Mouse (Mus musculus): ENCODE measurements around the gene Klc1. TPM values are rescaled to one million over a fixed set of nuclear protein-coding genes. Genes with fewer than 3 reads are reported as not detected.

Klc1 gene
- polyA plus RNA-seq, 1 experiment from 2014 or later, result 95.5 TPM

- H3K27ac ChIP-seq (replicated peaks; ENCODE audit: low read depth, low read length), result no peak overlapping the region
- H3K4me1 ChIP-seq (ENCODE audit: control insufficient read depth, insufficient read depth, low read length), result no peaks in the 10 kb centered on the region
- H3K27me3 ChIP-seq (ENCODE audit: control insufficient read depth, insufficient read depth, low read length), result no peaks in the 10 kb centered on the region
- H3K36me3 ChIP-seq (ENCODE audit: control insufficient read depth, insufficient read depth, low read length), result no peaks in the 10 kb centered on the region
- H3K4me3 ChIP-seq (ENCODE audit: low read depth, low read length), result no peak overlapping the region
- DNase-seq (ENCODE audit: low spot score) (no peak), ATAC-seq (ENCODE audit: insufficient number of reproducible peaks, low FRiP score, low TSS enrichment, low read depth) (no peak)
- H3K9me3 ChIP-seq (ENCODE audit: control insufficient read depth, low read length), result no peaks in the 10 kb centered on the region
- H3K9ac ChIP-seq (ENCODE audit: low read length), result no peak overlapping the region
- no peak overlapping the region for H3K4me2 ChIP-seq (ENCODE audit: low read depth, severe bottlenecking)
- 48% methylated on average over 2 of the region's 2 CpGs for WGBS
Measured at GRCm38 (mm10) chr12:111851235-111851634, 92.6 kb downstream of the Klc1 start.

GRCm38 (mm10) chr12:111851745-111852144, 93.1 kb downstream of the Klc1 start:
- ATAC-seq (ENCODE audit: insufficient number of reproducible peaks, low FRiP score, low TSS enrichment, low read depth) (no peak), DNase-seq (ENCODE audit: low spot score) (no peak)
- Histone ChIP-seq H3K4me2 (ENCODE audit: low read depth, severe bottlenecking) (no peak overlapping the region), H3K4me1 (ENCODE audit: control insufficient read depth, insufficient read depth, low read length) (no peaks in the 10 kb centered on the region), H3K27ac (replicated peaks; ENCODE audit: low read depth, low read length) (no peak overlapping the region), H3K9ac (ENCODE audit: low read length) (no peak overlapping the region), H3K9me3 (ENCODE audit: control insufficient read depth, low read length) (no peaks in the 10 kb centered on the region), H3K4me3 (ENCODE audit: low read depth, low read length) (no peak overlapping the region), H3K27me3 (ENCODE audit: control insufficient read depth, insufficient read depth, low read length) (no peaks in the 10 kb centered on the region), H3K36me3 (ENCODE audit: control insufficient read depth, insufficient read depth, low read length) (no peaks in the 10 kb centered on the region)
- WGBS, result 82% methylated on average over 5 of the region's 5 CpGs

- no peak overlapping the region for H3K27ac ChIP-seq (replicated peaks; ENCODE audit: low read depth, low read length)
Measured at GRCm38 (mm10) chr12:111853011-111853436, 94.4 kb downstream of the Klc1 start.

GRCm38 (mm10) chr12:111853546-111853945, 94.9 kb downstream of the Klc1 start:
- Histone ChIP-seq H3K9me3 (ENCODE audit: control insufficient read depth, low read length) (no peaks in the 10 kb centered on the region), H3K36me3 (ENCODE audit: control insufficient read depth, insufficient read depth, low read length) (no peaks in the 10 kb centered on the region), H3K9ac (ENCODE audit: low read length) (no peak overlapping the region), H3K4me2 (ENCODE audit: low read depth, severe bottlenecking) (no peak overlapping the region), H3K27ac (replicated peaks; ENCODE audit: low read depth, low read length) (no peak overlapping the region), H3K4me1 (ENCODE audit: control insufficient read depth, insufficient read depth, low read length) (no peaks in the 10 kb centered on the region), H3K4me3 (ENCODE audit: low read depth, low read length) (no peak overlapping the region), H3K27me3 (ENCODE audit: control insufficient read depth, insufficient read depth, low read length) (no peaks in the 10 kb centered on the region)
- DNase-seq (ENCODE audit: low spot score) (no peak), ATAC-seq (ENCODE audit: insufficient number of reproducible peaks, low FRiP score, low TSS enrichment, low read depth) (no peak)
- WGBS, result 71% methylated on average over 4 of the region's 4 CpGs

More at GRCm38 (mm10) chr12:111853011-111853436, 94.4 kb downstream of the Klc1 start:
- no peak for DNase-seq (ENCODE audit: low spot score)
- H3K4me3 ChIP-seq (ENCODE audit: low read depth, low read length), result no peak overlapping the region
- no peaks in the 10 kb centered on the region for H3K36me3 ChIP-seq (ENCODE audit: control insufficient read depth, insufficient read depth, low read length)
- H3K4me1 ChIP-seq (ENCODE audit: control insufficient read depth, insufficient read depth, low read length), result no peaks in the 10 kb centered on the region
- no peak overlapping the region for H3K9ac ChIP-seq (ENCODE audit: low read length)
- H3K27me3 ChIP-seq (ENCODE audit: control insufficient read depth, insufficient read depth, low read length), result no peaks in the 10 kb centered on the region
- no peaks in the 10 kb centered on the region for H3K9me3 ChIP-seq (ENCODE audit: control insufficient read depth, low read length)
- no peak overlapping the region for H3K4me2 ChIP-seq (ENCODE audit: low read depth, severe bottlenecking)
- 60% methylated on average over 10 of the region's 10 CpGs for WGBS
- ATAC-seq (ENCODE audit: insufficient number of reproducible peaks, low FRiP score, low TSS enrichment, low read depth), result no peak

- Histone ChIP-seq H3K9me3 (ENCODE audit: control insufficient read depth, low read length) (no peaks in the 10 kb centered on the region), H3K27ac (replicated peaks; ENCODE audit: low read depth, low read length) (no peak overlapping the region), H3K27me3 (ENCODE audit: control insufficient read depth, insufficient read depth, low read length) (no peaks in the 10 kb centered on the region), H3K4me1 (ENCODE audit: control insufficient read depth, insufficient read depth, low read length) (no peaks in the 10 kb centered on the region), H3K36me3 (ENCODE audit: control insufficient read depth, insufficient read depth, low read length) (no peaks in the 10 kb centered on the region), H3K9ac (ENCODE audit: low read length) (no peak overlapping the region), H3K4me2 (ENCODE audit: low read depth, severe bottlenecking) (no peak overlapping the region), H3K4me3 (ENCODE audit: low read depth, low read length) (no peak overlapping the region)
- DNase-seq (ENCODE audit: low spot score) (no peak), ATAC-seq (ENCODE audit: insufficient number of reproducible peaks, low FRiP score, low TSS enrichment, low read depth) (no peak)
- WGBS, result 92% methylated on average over 2 of the region's 2 CpGs
Measured at GRCm38 (mm10) chr12:111855448-111855847, 96.8 kb downstream of the Klc1 start.

Other genes starting within 250 kb of the Klc1 start
- gene Eif5, start 220.8 kb upstream of the Klc1 start, polyA plus RNA-seq (2014; fragmentation: Nextera tagmentation; extraction: Ambion mirVana), result 666 and 690 TPM in 2 replicates
- 65.4 and 65.7 TPM in 2 replicates for gene Mark3, start 184.3 kb upstream of the Klc1 start, polyA plus RNA-seq (2014; fragmentation: Nextera tagmentation; extraction: Ambion mirVana)
- 76.4 and 84.4 TPM in 2 replicates for gene Ckb, start 86.5 kb upstream of the Klc1 start, polyA plus RNA-seq (2014; fragmentation: Nextera tagmentation; extraction: Ambion mirVana)
- 6.3 and 7.4 TPM in 2 replicates for gene Trmt61a, start 80.7 kb upstream of the Klc1 start, polyA plus RNA-seq (2014; fragmentation: Nextera tagmentation; extraction: Ambion mirVana)
- gene Bag5, start 45.6 kb upstream of the Klc1 start, polyA plus RNA-seq (2014; fragmentation: Nextera tagmentation; extraction: Ambion mirVana), result 56.8 and 58.2 TPM in 2 replicates
- gene Apopt1, start 45.6 kb upstream of the Klc1 start, polyA plus RNA-seq (2014; fragmentation: Nextera tagmentation; extraction: Ambion mirVana), result 55.1 and 61.1 TPM in 2 replicates
- gene Xrcc3, start 55.0 kb downstream of the Klc1 start, polyA plus RNA-seq (2014; fragmentation: Nextera tagmentation; extraction: Ambion mirVana), result 22.7 and 26.0 TPM in 2 replicates
- gene Zfyve21, start 55.3 kb downstream of the Klc1 start, polyA plus RNA-seq (2014; fragmentation: Nextera tagmentation; extraction: Ambion mirVana), result 78.6 and 79.7 TPM in 2 replicates
- gene Ppp1r13b, start 149.3 kb downstream of the Klc1 start, polyA plus RNA-seq (2014; fragmentation: Nextera tagmentation; extraction: Ambion mirVana), result 6.5 and 6.6 TPM in 2 replicates
- 670 and 686 TPM in 2 replicates for gene Atp5mpl, start 208.1 kb downstream of the Klc1 start, polyA plus RNA-seq (2014; fragmentation: Nextera tagmentation; extraction: Ambion mirVana)
- gene Tdrd9, start 212.7 kb downstream of the Klc1 start, polyA plus RNA-seq (2014; fragmentation: Nextera tagmentation; extraction: Ambion mirVana), result 0.61 and 0.95 TPM in 2 replicates
- not detected in 2 replicates for gene Rd3l, start 222.5 kb downstream of the Klc1 start, polyA plus RNA-seq (2014; fragmentation: Nextera tagmentation; extraction: Ambion mirVana)

Data from limb, embryonic 11.5 days (tissue).